Mouse (Mus musculus): ENCODE data around the gene Homer3.

Homer3 gene

GRCm38 (mm10) chr8:70282603-70283135 lies at the start of gene Homer3:
Homer3 (plus strand) TSS chr8:70282827.
- peak; percentile 65 to 69 for DNase-seq (ENCODE audit: low spot score in 2 of 2)

- DNase-seq (ENCODE audit: low spot score in 2 of 2): peak in 1 of 2 experiments; percentile 20
Measured at GRCm38 (mm10) chr8:70233606-70234005, 49.0 kb upstream of the Homer3 start.

GRCm38 (mm10) chr8:70234080-70234780 lies 48.4 kb upstream of the Homer3 start, which contains the start of the genes Sugp2 and Armc6:
Sugp2 (plus strand) TSS chr8:70234226.
Armc6 (minus strand) TSS chr8:70234466.
- DNase-seq (ENCODE audit: low spot score in 2 of 2): peak; percentile 92

GRCm38 (mm10) chr8:70234781-70235128 lies 47.9 kb upstream of the Homer3 start:
- DNase-seq (ENCODE audit: low spot score in 2 of 2): no peak

- no peak for DNase-seq (ENCODE audit: low spot score in 2 of 2)
Measured at GRCm38 (mm10) chr8:70237842-70238241, 44.8 kb upstream of the Homer3 start.

- DNase-seq (ENCODE audit: low spot score in 2 of 2): no peak
Measured at GRCm38 (mm10) chr8:70240642-70241041, 42.0 kb upstream of the Homer3 start.

- DNase-seq (ENCODE audit: low spot score in 2 of 2): no peak
Measured at GRCm38 (mm10) chr8:70246622-70247021, 36.0 kb upstream of the Homer3 start.

- no peak for DNase-seq (ENCODE audit: low spot score in 2 of 2)
Measured at GRCm38 (mm10) chr8:70247841-70248240, 34.8 kb upstream of the Homer3 start.

- no peak for DNase-seq (ENCODE audit: low spot score in 2 of 2)
Measured at GRCm38 (mm10) chr8:70254628-70255027, 28.0 kb upstream of the Homer3 start.

GRCm38 (mm10) chr8:70257456-70257855 lies 25.2 kb upstream of the Homer3 start:
- DNase-seq (ENCODE audit: low spot score in 2 of 2): no peak

GRCm38 (mm10) chr8:70258600-70258999 lies 24.0 kb upstream of the Homer3 start:
- DNase-seq (ENCODE audit: low spot score in 2 of 2): no peak

- no peak for DNase-seq (ENCODE audit: low spot score in 2 of 2)
Measured at GRCm38 (mm10) chr8:70259043-70259442, 23.6 kb upstream of the Homer3 start.

GRCm38 (mm10) chr8:70267674-70268073 lies 15.0 kb upstream of the Homer3 start:
- no peak for DNase-seq (ENCODE audit: low spot score in 2 of 2)

- no peak for DNase-seq (ENCODE audit: low spot score in 2 of 2)
Measured at GRCm38 (mm10) chr8:70268311-70268710, 14.3 kb upstream of the Homer3 start.

GRCm38 (mm10) chr8:70268799-70269565 lies 13.6 kb upstream of the Homer3 start:
- DNase-seq (ENCODE audit: low spot score in 2 of 2): peak; percentile 37 to 49

- no peak for DNase-seq (ENCODE audit: low spot score in 2 of 2)
Measured at GRCm38 (mm10) chr8:70272949-70273348, 9.7 kb upstream of the Homer3 start.

GRCm38 (mm10) chr8:70274350-70274749 lies 8.3 kb upstream of the Homer3 start:
- no peak for DNase-seq (ENCODE audit: low spot score in 2 of 2)

- DNase-seq (ENCODE audit: low spot score in 2 of 2): no peak
Measured at GRCm38 (mm10) chr8:70276476-70276875, 6.2 kb upstream of the Homer3 start.

GRCm38 (mm10) chr8:70278175-70278574 lies 4.5 kb upstream of the Homer3 start:
- DNase-seq (ENCODE audit: low spot score in 2 of 2): no peak

GRCm38 (mm10) chr8:70279266-70279665 lies 3.4 kb upstream of the Homer3 start:
- DNase-seq (ENCODE audit: low spot score in 2 of 2): no peak

GRCm38 (mm10) chr8:70281001-70281400 lies 1.6 kb upstream of the Homer3 start:
- no peak for DNase-seq (ENCODE audit: low spot score in 2 of 2)

- DNase-seq (ENCODE audit: low spot score in 2 of 2): no peak
Measured at GRCm38 (mm10) chr8:70283136-70284077, 780 bp downstream of the Homer3 start.
